Mouse (Mus musculus): ENCODE measurements around the gene Asb6. TPM values are rescaled to one million over a fixed set of nuclear protein-coding genes. Genes with fewer than 3 reads are reported as not detected.

Gene Asb6
- total and polyA plus RNA-seq, 3 experiments: 50.1 to 54.6 TPM; not detected in 1

- TF ChIP-seq CTCF (IDR thresholded peaks at IDR 0.05 in 2 of 3, conservative IDR thresholded peaks at IDR 0.05 in 1 of 3; ENCODE audit: control insufficient read depth in 1 of 3, insufficient read depth in 1 of 3, low read depth in 2 of 3, low read length in 3 of 3, poor library complexity in 1 of 3, severe bottlenecking in 1 of 3) (no peak), USF1 (IDR thresholded peaks at IDR 0.05; ENCODE audit: low read depth, low read length) (no peak)
- Histone ChIP-seq H3K4me1 (ENCODE audit: control insufficient read depth in 1 of 2, insufficient read depth in 2 of 2, low read length in 2 of 2) (no peaks in the 10 kb centered on the region), H3K9ac (ENCODE audit: control insufficient read depth, low read depth, low read length, poor library complexity, severe bottlenecking) (no peak overlapping the region), H3K9me3 (replicated peaks; ENCODE audit: insufficient read depth, low read length) (no peaks in the 10 kb centered on the region), H3K27ac (ENCODE audit: control insufficient read depth, low read depth, low read length) (no peak overlapping the region), H3K4me3 (ENCODE audit: control insufficient read depth in 1 of 2, insufficient read depth in 1 of 2, low read depth in 2 of 2, low read length in 2 of 2) (no peak overlapping the region), H3K36me3 (ENCODE audit: control insufficient read depth in 1 of 2, insufficient read depth in 2 of 2, low read length in 2 of 2) (no peaks in the 10 kb centered on the region), H3K27me3 (ENCODE audit: control insufficient read depth in 1 of 2, insufficient read depth in 2 of 2, low read length in 2 of 2) (peaks cover 0 to 5% of the 10 kb centered on the region in 2 experiments; a peak in 3 of 4 replicates), H3K79me2 (ENCODE audit: control insufficient read depth, insufficient read depth, low read length, poor library complexity) (no peaks in the 10 kb centered on the region)
- DNase-seq (ENCODE audit: low read depth, low spot score): no peak
These were observed 18.1 kb upstream of the Asb6 start for GRCm38 (mm10) chr2:30848184-30848583.

GRCm38 (mm10) chr2:30846723-30847122, 16.6 kb upstream of the Asb6 start:
- TF ChIP-seq ZC3H11A (IDR thresholded peaks at IDR 0.05; ENCODE audit: low read depth, low read length): no peak
- TF ChIP-seq GATA1 (IDR thresholded peaks at IDR 0.05; ENCODE audit: low read depth, low read length): no peak
- TF ChIP-seq ZMIZ1 (IDR thresholded peaks at IDR 0.05; ENCODE audit: low read depth, low read length): no peak
- TF ChIP-seq MAZ (IDR thresholded peaks at IDR 0.05; ENCODE audit: low read depth, low read length): no peak
- TF ChIP-seq TAL1 (IDR thresholded peaks at IDR 0.05; ENCODE audit: low read length): no peak
- no peak for TF ChIP-seq NELFE (IDR thresholded peaks at IDR 0.05; ENCODE audit: low read depth, low read length)
- TF ChIP-seq POLR2A (IDR thresholded peaks at IDR 0.05; ENCODE audit: control insufficient read depth in 1 of 2, insufficient read depth in 1 of 2, low read depth in 1 of 2, low read length in 2 of 2, poor library complexity in 1 of 2): no peak
- no peak for TF ChIP-seq MEF2A (IDR thresholded peaks at IDR 0.05; ENCODE audit: extremely low read depth, insufficient replicate concordance, low read depth, low read length, poor library complexity, severe bottlenecking)
- no peak for TF ChIP-seq USF2 (IDR thresholded peaks at IDR 0.05; ENCODE audit: borderline replicate concordance in 1 of 2, insufficient read depth in 1 of 2, low read depth in 1 of 2, low read length in 2 of 2)
- TF ChIP-seq SMC3 (IDR thresholded peaks at IDR 0.05; ENCODE audit: low read depth, low read length): no peak
- TF ChIP-seq MXI1 (IDR thresholded peaks at IDR 0.05; ENCODE audit: low read depth, low read length): no peak
- peaks cover 0 to 11% of the 10 kb centered on the region in 2 experiments; a peak in 3 of 4 replicates for H3K27me3 ChIP-seq (ENCODE audit: control insufficient read depth in 1 of 2, insufficient read depth in 2 of 2, low read length in 2 of 2)
- H3K9ac ChIP-seq (ENCODE audit: control insufficient read depth, low read depth, low read length, poor library complexity, severe bottlenecking): no peak overlapping the region

GRCm38 (mm10) chr2:30846236-30846635, 16.1 kb upstream of the Asb6 start:
- H3K4me3 ChIP-seq (ENCODE audit: control insufficient read depth in 1 of 2, insufficient read depth in 1 of 2, low read depth in 2 of 2, low read length in 2 of 2): no peak overlapping the region
- peaks cover 0 to 9% of the 10 kb centered on the region in 2 experiments; a peak in 3 of 4 replicates for H3K27me3 ChIP-seq (ENCODE audit: control insufficient read depth in 1 of 2, insufficient read depth in 2 of 2, low read length in 2 of 2)
- no peak overlapping the region for H3K27ac ChIP-seq (ENCODE audit: control insufficient read depth, low read depth, low read length)
- no peaks in the 10 kb centered on the region for H3K4me1 ChIP-seq (ENCODE audit: control insufficient read depth in 1 of 2, insufficient read depth in 2 of 2, low read length in 2 of 2)
- no peak for TF ChIP-seq ELF1 (IDR thresholded peaks at IDR 0.05; ENCODE audit: low read depth, low read length)
- no peak for TF ChIP-seq SIN3A (IDR thresholded peaks at IDR 0.05; ENCODE audit: low read length)
- no peak for TF ChIP-seq GABPA (IDR thresholded peaks at IDR 0.05; ENCODE audit: low read depth, low read length)
- TF ChIP-seq CTCF (IDR thresholded peaks at IDR 0.05 in 2 of 3, conservative IDR thresholded peaks at IDR 0.05 in 1 of 3; ENCODE audit: control insufficient read depth in 1 of 3, insufficient read depth in 1 of 3, low read depth in 2 of 3, low read length in 3 of 3, poor library complexity in 1 of 3, severe bottlenecking in 1 of 3): no peak
- no peak for TF ChIP-seq MEF2A (IDR thresholded peaks at IDR 0.05; ENCODE audit: extremely low read depth, insufficient replicate concordance, low read depth, low read length, poor library complexity, severe bottlenecking)
- no peak for TF ChIP-seq USF1 (IDR thresholded peaks at IDR 0.05; ENCODE audit: low read depth, low read length)
- no peak for TF ChIP-seq ZC3H11A (IDR thresholded peaks at IDR 0.05; ENCODE audit: low read depth, low read length)
- H3K9ac ChIP-seq (ENCODE audit: control insufficient read depth, low read depth, low read length, poor library complexity, severe bottlenecking): no peak overlapping the region
- no peaks in the 10 kb centered on the region for H3K79me2 ChIP-seq (ENCODE audit: control insufficient read depth, insufficient read depth, low read length, poor library complexity)
- no peaks in the 10 kb centered on the region for H3K9me3 ChIP-seq (replicated peaks; ENCODE audit: insufficient read depth, low read length)
- no peak for DNase-seq (ENCODE audit: low read depth, low spot score)
- H3K36me3 ChIP-seq (ENCODE audit: control insufficient read depth in 1 of 2, insufficient read depth in 2 of 2, low read length in 2 of 2): no peaks in the 10 kb centered on the region

More at GRCm38 (mm10) chr2:30846723-30847122, 16.6 kb upstream of the Asb6 start:
- Histone ChIP-seq H3K27ac (ENCODE audit: control insufficient read depth, low read depth, low read length) (no peak overlapping the region), H3K79me2 (ENCODE audit: control insufficient read depth, insufficient read depth, low read length, poor library complexity) (no peaks in the 10 kb centered on the region), H3K36me3 (ENCODE audit: control insufficient read depth in 1 of 2, insufficient read depth in 2 of 2, low read length in 2 of 2) (no peaks in the 10 kb centered on the region), H3K9me3 (replicated peaks; ENCODE audit: insufficient read depth, low read length) (no peaks in the 10 kb centered on the region), H3K4me1 (ENCODE audit: control insufficient read depth in 1 of 2, insufficient read depth in 2 of 2, low read length in 2 of 2) (no peaks in the 10 kb centered on the region), H3K4me3 (ENCODE audit: control insufficient read depth in 1 of 2, insufficient read depth in 1 of 2, low read depth in 2 of 2, low read length in 2 of 2) (no peak overlapping the region)
- DNase-seq (ENCODE audit: low read depth, low spot score): no peak
